Mouse (Mus musculus) kidney, adult 18-20 months (tissue): ENCODE data around the gene Ddah1.
A peak's percentile ranks its signal among the peaks of the same experiment; 100 is the strongest.

Experiments
- DNase-seq: peaks from one replicate; pipeline ENCODE4 v3.0.0; 2021

The Ddah1 gene

GRCm38 (mm10) chr3:145758561-145759378 lies at the start of gene Ddah1:
Gene Ddah1 (plus strand): TSS chr3:145758675.
- DNase-seq, result peak; percentile 84

GRCm38 (mm10) chr3:145715923-145716322 lies 42.6 kb upstream of the Ddah1 start:
- DNase-seq, result no peak

- DNase-seq, result no peak
Measured at GRCm38 (mm10) chr3:145719660-145720059, 38.8 kb upstream of the Ddah1 start.

- DNase-seq, result no peak
Measured at GRCm38 (mm10) chr3:145725078-145725477, 33.4 kb upstream of the Ddah1 start.

GRCm38 (mm10) chr3:145728336-145728735 lies 30.1 kb upstream of the Ddah1 start:
- no peak for DNase-seq

GRCm38 (mm10) chr3:145729531-145729930 lies 28.9 kb upstream of the Ddah1 start:
- peak; percentile 59 for DNase-seq

GRCm38 (mm10) chr3:145730092-145730491 lies 28.4 kb upstream of the Ddah1 start:
- DNase-seq, result no peak

GRCm38 (mm10) chr3:145734857-145735256 lies 23.6 kb upstream of the Ddah1 start:
- no peak for DNase-seq

GRCm38 (mm10) chr3:145736562-145736961 lies 21.9 kb upstream of the Ddah1 start:
- no peak for DNase-seq

GRCm38 (mm10) chr3:145738662-145739061 lies 19.8 kb upstream of the Ddah1 start:
- DNase-seq, result no peak

GRCm38 (mm10) chr3:145739904-145740303 lies 18.6 kb upstream of the Ddah1 start:
- DNase-seq, result no peak

GRCm38 (mm10) chr3:145743050-145743449 lies 15.4 kb upstream of the Ddah1 start:
- DNase-seq, result no peak

GRCm38 (mm10) chr3:145743476-145744027 lies 14.9 kb upstream of the Ddah1 start:
- DNase-seq, result no peak

GRCm38 (mm10) chr3:145748626-145749025 lies 9.8 kb upstream of the Ddah1 start:
- DNase-seq, result no peak

- no peak for DNase-seq
Measured at GRCm38 (mm10) chr3:145756457-145756856, 2.0 kb upstream of the Ddah1 start.

- DNase-seq, result no peak
Measured at GRCm38 (mm10) chr3:145757177-145757576, 1.3 kb upstream of the Ddah1 start.

- peak; percentile 2 for DNase-seq
Measured at GRCm38 (mm10) chr3:145757844-145758243, 631 bp upstream of the Ddah1 start.

- peak; percentile 51 for DNase-seq
Measured at GRCm38 (mm10) chr3:145759379-145760209, 1.1 kb downstream of the Ddah1 start.

GRCm38 (mm10) chr3:145760547-145760946 lies 2.1 kb downstream of the Ddah1 start:
- DNase-seq, result peak; percentile 34

GRCm38 (mm10) chr3:145761501-145762170 lies 3.2 kb downstream of the Ddah1 start:
- DNase-seq, result no peak

- no peak for DNase-seq
Measured at GRCm38 (mm10) chr3:145762957-145763641, 4.6 kb downstream of the Ddah1 start.

- DNase-seq, result no peak
Measured at GRCm38 (mm10) chr3:145763642-145763972, 5.1 kb downstream of the Ddah1 start.

- no peak for DNase-seq
Measured at GRCm38 (mm10) chr3:145764416-145764815, 5.9 kb downstream of the Ddah1 start.
